ENCODE assay signal across 7 mouse cellular contexts in the genomic region with DNA sequence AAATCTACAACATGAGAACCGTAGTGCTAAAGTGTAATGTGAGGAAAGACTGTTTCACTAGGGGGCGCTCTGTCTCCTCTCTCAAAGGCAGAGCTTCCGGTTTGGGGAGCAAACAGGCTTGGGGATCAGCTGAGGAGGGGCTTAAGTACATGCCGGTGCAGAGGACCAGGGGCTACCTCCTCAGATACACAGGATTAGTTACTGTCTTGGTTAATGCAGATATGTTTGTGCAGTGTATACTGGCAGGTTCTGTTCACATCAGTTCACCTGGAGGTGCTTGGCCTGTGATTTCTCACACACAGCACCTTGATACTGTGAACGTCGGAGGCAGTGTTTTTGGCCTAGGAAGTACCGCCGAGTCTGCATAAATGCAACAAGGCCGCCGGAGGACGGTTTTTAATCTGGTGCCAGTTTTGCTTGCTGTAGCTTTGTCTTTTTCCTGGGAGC. TPM values are rescaled to one million over a fixed set of nuclear protein-coding genes. Genes with fewer than 3 reads are reported as not detected.
DNase-seq lines count a peak whose midpoint lies in the region; ATAC-seq and TF ChIP-seq lines count a peak whose summit lies in the region.

No protein-coding gene starts in this region.

- H3K9me3 ChIP-seq in intestine, embryonic 16.5 days (ENCODE audit: control insufficient read depth, low read length) = no peaks in the 10 kb centered on the region
- H3K9me3 ChIP-seq in midbrain, embryonic 11.5 days (ENCODE audit: control insufficient read depth, low read length) = no peaks in the 10 kb centered on the region

- no peak overlapping the region for H3K27ac ChIP-seq in intestine, embryonic 16.5 days (ENCODE audit: low read length)
- no peak overlapping the region for H3K27ac ChIP-seq in midbrain, embryonic 11.5 days (ENCODE audit: low read depth, low read length)
- H3K27ac ChIP-seq in spleen, adult 2 months (ENCODE audit: insufficient read depth, low read length) = no peak overlapping the region

- H3K36me3 ChIP-seq in intestine, embryonic 16.5 days (ENCODE audit: control insufficient read depth, insufficient read depth, low read length) = no peaks in the 10 kb centered on the region
- no peaks in the 10 kb centered on the region for H3K36me3 ChIP-seq in midbrain, embryonic 11.5 days (ENCODE audit: control insufficient read depth, insufficient read depth, low read length)
- H3K36me3 ChIP-seq in spleen, adult 2 months (ENCODE audit: control insufficient read depth, insufficient read depth, low read length) = no peaks in the 10 kb centered on the region

- TF ChIP-seq CTCF in spleen, adult 2 months (IDR thresholded peaks at IDR 0.05; ENCODE audit: extremely low read depth, insufficient read depth, insufficient read length, insufficient replicate concordance) = peak; percentile 74; the same call in 1 of the 2 replicates

- TF ChIP-seq POLR2A in spleen, adult 2 months (IDR thresholded peaks at IDR 0.05; ENCODE audit: low read depth, low read length) = no peak

- WGBS in intestine, embryonic 16.5 days = 26% methylated on average over 11 of the region's 11 CpGs
- WGBS in midbrain, embryonic 11.5 days = 36% methylated on average over 11 of the region's 11 CpGs
- 28% methylated on average over 11 of the region's 11 CpGs for WGBS in spleen, adult 2 months

- H3K4me1 ChIP-seq in intestine, embryonic 16.5 days (ENCODE audit: control insufficient read depth, insufficient read depth, low read length) = peaks cover 3% of the 10 kb centered on the region; the same call in 1 of the 2 replicates
- H3K4me1 ChIP-seq in midbrain, embryonic 11.5 days (ENCODE audit: control insufficient read depth, insufficient read depth, low read length) = no peaks in the 10 kb centered on the region
- H3K4me1 ChIP-seq in spleen, adult 2 months (ENCODE audit: control insufficient read depth, insufficient read depth, insufficient read length) = no peaks in the 10 kb centered on the region

- H3K9ac ChIP-seq in intestine, embryonic 16.5 days (ENCODE audit: low read depth, low read length) = peak overlapping the region; percentile 37; the same call in 1 of the 2 replicates
- no peak overlapping the region for H3K9ac ChIP-seq in midbrain, embryonic 11.5 days (ENCODE audit: low read length)

- H3K27me3 ChIP-seq in intestine, embryonic 16.5 days (replicated peaks; ENCODE audit: control insufficient read depth, insufficient read depth, low read length) = no peaks in the 10 kb centered on the region
- H3K27me3 ChIP-seq in midbrain, embryonic 11.5 days (ENCODE audit: control insufficient read depth, insufficient read depth, low read length) = no peaks in the 10 kb centered on the region
- no peaks in the 10 kb centered on the region for H3K27me3 ChIP-seq in spleen, adult 2 months (ENCODE audit: control insufficient read depth, insufficient read depth, low read length)

- H3K4me3 ChIP-seq in intestine, embryonic 16.5 days (ENCODE audit: low read length) = no peak overlapping the region
- no peak overlapping the region for H3K4me3 ChIP-seq in midbrain, embryonic 11.5 days (ENCODE audit: low read depth, low read length)
- H3K4me3 ChIP-seq in spleen, adult 2 months (ENCODE audit: extremely low read depth, insufficient read depth, insufficient read length) = no peak overlapping the region

- intact Hi-C loops in left cerebral cortex, postnatal 25 days (cut with DNase I) = loop anchor here (5.0 kb wide), 2 partner anchors 49 to 104 kb away; a partner anchor contains a TSS

- ATAC-seq in intestine, embryonic 16.5 days = peak; percentile 42; the same call in 1 of the 2 replicates
- ATAC-seq in midbrain, embryonic 11.5 days (ENCODE audit: low FRiP score) = peak; percentile 64

- DNase-seq in adrenal gland, adult (ENCODE audit: inconsistent age in 2 of 2, low spot score in 1 of 2) = peak; percentile 55 to 88
- peak; percentile 46 to 68 for DNase-seq in cerebellum, postnatal 25 days
- DNase-seq in gastrocnemius, adult 8-10 months (ENCODE audit: low spot score in 2 of 2) = peak; percentile 3 to 10
- peak; percentile 68 to 81 for DNase-seq in left cerebral cortex, postnatal 25 days (ENCODE audit: low spot score in 2 of 2)
- DNase-seq in midbrain, embryonic 11.5 days (ENCODE audit: low spot score, missing footprints) = peak; percentile 95
- DNase-seq in spleen, adult 2 months (ENCODE audit: low read depth in 1 of 2, low spot score in 2 of 2) = peak; percentile 55 to 66

- H3K4me2 ChIP-seq in intestine, embryonic 16.5 days (ENCODE audit: low read depth, low read length) = peak overlapping the region; percentile 28; the same call in 1 of the 2 replicates
- H3K4me2 ChIP-seq in midbrain, embryonic 11.5 days = peak overlapping the region; percentile 30

RNA-seq across cellular contexts. Expression of a gene that starts 27.5 kb away (rescaled TPM):
- 1 to 10 TPM; 7.4 to 9.8 (median 8.4) TPM for total RNA-seq in gastrocnemius, adult 8-10 months (2022)
- polyA plus RNA-seq in intestine, embryonic 16.5 days (2015; fragmentation: Nextera tagmentation; extraction: Ambion mirVana) = 11.4 and 11.7 TPM in 2 replicates
- total RNA-seq in left cerebral cortex, postnatal 25 days (2021) = 10 to 100 TPM; 19.4 to 19.8 TPM
- polyA plus RNA-seq in midbrain, embryonic 11.5 days (2014; fragmentation: Nextera tagmentation; extraction: Ambion mirVana) = 18.7 and 20.0 TPM in 2 replicates
- polyA plus RNA-seq in spleen, adult 2 months (2012; rRNA removed) = 4.2 and 4.4 TPM in 2 replicates

RNA-seq across cellular contexts. Expression of a gene that starts 50.3 kb away (rescaled TPM):
- total RNA-seq in gastrocnemius, adult 8-10 months (2022) = 100 to 1,000 TPM; 172 to 247 (median 178) TPM
- polyA plus RNA-seq in intestine, embryonic 16.5 days (2015; fragmentation: Nextera tagmentation; extraction: Ambion mirVana) = 33.4 and 37.2 TPM in 2 replicates
- 10 to 100 TPM; 92.1 to 99.2 TPM for total RNA-seq in left cerebral cortex, postnatal 25 days (2021)
- 111 and 118 TPM in 2 replicates for polyA plus RNA-seq in midbrain, embryonic 11.5 days (2014; fragmentation: Nextera tagmentation; extraction: Ambion mirVana)
- polyA plus RNA-seq in spleen, adult 2 months (2012; rRNA removed) = 4.0 and 4.7 TPM in 2 replicates

Comparison
In these comparisons a context has a peak if more than half of its experiments do, and no peak if none do; other contexts are left out.
1. DNase-seq: peak in every context shown above with its lines; median percentile 95 in midbrain, embryonic 11.5 days; 74 in left cerebral cortex, postnatal 25 days; 72 in adrenal gland, adult; 60 in spleen, adult 2 months; 57 in cerebellum, postnatal 25 days; 6 in gastrocnemius, adult 8-10 months.